Mouse (Mus musculus): ENCODE data around the gene Etfa.
A peak's percentile ranks its signal among the peaks of the same experiment; 100 is the strongest.

The Etfa gene

GRCm38 (mm10) chr9:55543703-55544401 lies 31.8 kb upstream of the Etfa start:
- TF ChIP-seq CTCF (conservative IDR thresholded peaks at IDR 0.05; ENCODE audit: low read length) = no peak
- TF ChIP-seq NANOG (IDR thresholded peaks at IDR 0.05; ENCODE audit: borderline replicate concordance, low read length) = no peak
- no peak for TF ChIP-seq POU5F1 (IDR thresholded peaks at IDR 0.05; ENCODE audit: borderline replicate concordance, low read length)
- Histone ChIP-seq H3K4me3 (replicated peaks; ENCODE audit: low read length) (peak overlapping the region; percentile 32; the same call in 1 of the 2 replicates), H3K4me1 (replicated peaks; ENCODE audit: low read depth, low read length) (peaks cover 69% of the 10 kb centered on the region)

GRCm38 (mm10) chr9:55543336-55543702 lies 31.3 kb upstream of the Etfa start:
- Histone ChIP-seq H3K27me3 (ENCODE audit: insufficient read depth, low read length) (peaks cover 96% of the 10 kb centered on the region), H3K9me3 (ENCODE audit: low read length) (no peaks in the 10 kb centered on the region), H3K4me1 (replicated peaks; ENCODE audit: low read depth, low read length) (peaks cover 75% of the 10 kb centered on the region), H3K4me3 (replicated peaks; ENCODE audit: low read length) (no peak overlapping the region), H3K36me3 (ENCODE audit: insufficient read depth, low read length) (no peaks in the 10 kb centered on the region)
- TF ChIP-seq NANOG (IDR thresholded peaks at IDR 0.05; ENCODE audit: borderline replicate concordance, low read length) = no peak
- no peak for TF ChIP-seq CTCF (conservative IDR thresholded peaks at IDR 0.05; ENCODE audit: low read length)
- TF ChIP-seq POU5F1 (IDR thresholded peaks at IDR 0.05; ENCODE audit: borderline replicate concordance, low read length) = no peak

More at GRCm38 (mm10) chr9:55543703-55544401, 31.8 kb upstream of the Etfa start:
- no peaks in the 10 kb centered on the region for H3K36me3 ChIP-seq (ENCODE audit: insufficient read depth, low read length)
- no peaks in the 10 kb centered on the region for H3K9me3 ChIP-seq (ENCODE audit: low read length)
- peaks cover 96% of the 10 kb centered on the region for H3K27me3 ChIP-seq (ENCODE audit: insufficient read depth, low read length)

- no peak for TF ChIP-seq NANOG (IDR thresholded peaks at IDR 0.05; ENCODE audit: borderline replicate concordance, low read length)
- TF ChIP-seq CTCF (conservative IDR thresholded peaks at IDR 0.05; ENCODE audit: low read length) = no peak
- TF ChIP-seq POU5F1 (IDR thresholded peaks at IDR 0.05; ENCODE audit: borderline replicate concordance, low read length) = no peak
- Histone ChIP-seq H3K4me3 (replicated peaks; ENCODE audit: low read length) (peak overlapping the region; percentile 62), H3K36me3 (ENCODE audit: insufficient read depth, low read length) (no peaks in the 10 kb centered on the region), H3K27me3 (ENCODE audit: insufficient read depth, low read length) (peaks cover 95% of the 10 kb centered on the region), H3K9me3 (ENCODE audit: low read length) (no peaks in the 10 kb centered on the region), H3K4me1 (replicated peaks; ENCODE audit: low read depth, low read length) (peaks cover 81% of the 10 kb centered on the region)
Measured at GRCm38 (mm10) chr9:55542366-55543325, 30.6 kb upstream of the Etfa start.

- no peaks in the 10 kb centered on the region for H3K36me3 ChIP-seq (ENCODE audit: insufficient read depth, low read length)
- H3K27me3 ChIP-seq (ENCODE audit: insufficient read depth, low read length) = peaks cover 99% of the 10 kb centered on the region
- H3K4me3 ChIP-seq (replicated peaks; ENCODE audit: low read length) = peak overlapping the region; percentile 70
- no peak for TF ChIP-seq CTCF (conservative IDR thresholded peaks at IDR 0.05; ENCODE audit: low read length)
- no peak for TF ChIP-seq POU5F1 (IDR thresholded peaks at IDR 0.05; ENCODE audit: borderline replicate concordance, low read length)
- TF ChIP-seq NANOG (IDR thresholded peaks at IDR 0.05; ENCODE audit: borderline replicate concordance, low read length) = no peak
- H3K9me3 ChIP-seq (ENCODE audit: low read length) = no peaks in the 10 kb centered on the region
- H3K4me1 ChIP-seq (replicated peaks; ENCODE audit: low read depth, low read length) = peaks cover 79% of the 10 kb centered on the region
Measured at GRCm38 (mm10) chr9:55541681-55542365, 29.8 kb upstream of the Etfa start.

- Histone ChIP-seq H3K9me3 (ENCODE audit: low read length) (no peaks in the 10 kb centered on the region), H3K27me3 (ENCODE audit: insufficient read depth, low read length) (peaks cover 98% of the 10 kb centered on the region), H3K4me3 (replicated peaks; ENCODE audit: low read length) (peak overlapping the region; percentile 70), H3K36me3 (ENCODE audit: insufficient read depth, low read length) (no peaks in the 10 kb centered on the region), H3K4me1 (replicated peaks; ENCODE audit: low read depth, low read length) (peaks cover 71% of the 10 kb centered on the region)
- TF ChIP-seq NANOG (IDR thresholded peaks at IDR 0.05; ENCODE audit: borderline replicate concordance, low read length) (no peak), POU5F1 (IDR thresholded peaks at IDR 0.05; ENCODE audit: borderline replicate concordance, low read length) (no peak), CTCF (conservative IDR thresholded peaks at IDR 0.05; ENCODE audit: low read length) (no peak)
Measured at GRCm38 (mm10) chr9:55540888-55541287, 28.8 kb upstream of the Etfa start.

GRCm38 (mm10) chr9:55540391-55540770 lies 28.3 kb upstream of the Etfa start:
- Histone ChIP-seq H3K4me3 (replicated peaks; ENCODE audit: low read length) (peak overlapping the region; percentile 70), H3K36me3 (ENCODE audit: insufficient read depth, low read length) (no peaks in the 10 kb centered on the region), H3K4me1 (replicated peaks; ENCODE audit: low read depth, low read length) (peaks cover 66% of the 10 kb centered on the region), H3K27me3 (ENCODE audit: insufficient read depth, low read length) (peaks cover 93% of the 10 kb centered on the region), H3K9me3 (ENCODE audit: low read length) (no peaks in the 10 kb centered on the region)
- no peak for TF ChIP-seq NANOG (IDR thresholded peaks at IDR 0.05; ENCODE audit: borderline replicate concordance, low read length)
- TF ChIP-seq POU5F1 (IDR thresholded peaks at IDR 0.05; ENCODE audit: borderline replicate concordance, low read length) = no peak
- TF ChIP-seq CTCF (conservative IDR thresholded peaks at IDR 0.05; ENCODE audit: low read length) = no peak

- Histone ChIP-seq H3K9me3 (ENCODE audit: low read length) (no peaks in the 10 kb centered on the region), H3K4me3 (replicated peaks; ENCODE audit: low read length) (peak overlapping the region; percentile 70), H3K4me1 (replicated peaks; ENCODE audit: low read depth, low read length) (peaks cover 61% of the 10 kb centered on the region), H3K36me3 (ENCODE audit: insufficient read depth, low read length) (no peaks in the 10 kb centered on the region), H3K27me3 (ENCODE audit: insufficient read depth, low read length) (peaks cover 87% of the 10 kb centered on the region)
- no peak for TF ChIP-seq NANOG (IDR thresholded peaks at IDR 0.05; ENCODE audit: borderline replicate concordance, low read length)
- no peak for TF ChIP-seq POU5F1 (IDR thresholded peaks at IDR 0.05; ENCODE audit: borderline replicate concordance, low read length)
- no peak for TF ChIP-seq CTCF (conservative IDR thresholded peaks at IDR 0.05; ENCODE audit: low read length)
Measured at GRCm38 (mm10) chr9:55539661-55540390, 27.8 kb upstream of the Etfa start.

Measured in E14TG2a.4 (cell line).